22 mouse cellular contexts compared by ENCODE assay signal in the genomic region with DNA sequence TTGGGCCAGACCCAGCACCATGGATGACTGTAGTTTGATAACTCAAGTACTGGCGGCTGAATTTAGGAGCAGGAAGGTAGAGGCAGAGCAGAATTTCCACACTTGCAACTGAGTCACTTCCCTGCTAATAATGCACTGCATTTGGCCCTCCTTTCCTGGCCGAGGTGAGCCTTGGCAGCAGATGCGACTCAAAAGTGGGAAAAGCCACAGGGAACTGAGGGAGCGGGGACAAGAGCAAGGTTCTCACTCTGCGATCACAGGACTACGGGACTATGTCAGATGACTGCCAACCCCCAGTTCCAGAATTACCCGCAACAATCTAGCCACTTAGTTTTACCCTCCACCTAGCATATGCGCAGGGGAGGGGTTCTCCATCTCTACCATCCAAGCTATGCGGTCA. TPM values are rescaled to one million over a fixed set of nuclear protein-coding genes. Genes with fewer than 3 reads are reported as not detected.
DNase-seq lines count a peak whose midpoint lies in the region; ATAC-seq and TF ChIP-seq lines count a peak whose summit lies in the region.
"Had no signal": no experiment of that assay in that cellular context is flagged by ENCODE, and none has a peak within 500 bp of the region (broad histone marks: within the 10 kb centered on the region; RNA-seq: fewer than 3 reads in every experiment).

No protein-coding gene starts in this region.

- no peaks in the 10 kb centered on the region for H3K36me3 ChIP-seq in testis, adult 2 months (ENCODE audit: control insufficient read depth, insufficient read depth, low read length)
- H3K36me3 ChIP-seq in liver, embryonic 15.5 days (replicated peaks) = peaks cover 5% of the 10 kb centered on the region; the same call in 1 of the 2 replicates
- H3K36me3 ChIP-seq: embryonic facial prominence, embryonic 15.5 days; forebrain, embryonic 15.5 days; hindbrain, embryonic 15.5 days; limb, embryonic 15.5 days had no signal

- H3K27ac ChIP-seq in testis, adult 2 months (ENCODE audit: control insufficient read depth, insufficient read depth, low read depth, low read length) = no peak overlapping the region
- H3K27ac ChIP-seq in liver, embryonic 15.5 days (replicated peaks) = no peak overlapping the region
- H3K27ac ChIP-seq: embryonic facial prominence, embryonic 15.5 days; forebrain, embryonic 15.5 days; hindbrain, embryonic 15.5 days; limb, embryonic 15.5 days had no signal

- no peaks in the 10 kb centered on the region for H3K27me3 ChIP-seq in testis, adult 2 months (ENCODE audit: control insufficient read depth, insufficient read depth, low read length)
- peaks cover 20% of the 10 kb centered on the region for H3K27me3 ChIP-seq in liver, embryonic 15.5 days
- H3K27me3 ChIP-seq: embryonic facial prominence, embryonic 15.5 days; hindbrain, embryonic 15.5 days had no signal

- peak overlapping the region; percentile 80 for H3K4me3 ChIP-seq in testis, adult 2 months (ENCODE audit: control insufficient read depth, low read depth, low read length)
- H3K4me3 ChIP-seq in liver, embryonic 15.5 days (replicated peaks) = peak overlapping the region; percentile 64; the same call in 1 of the 2 replicates
- H3K4me3 ChIP-seq: embryonic facial prominence, embryonic 15.5 days; forebrain, embryonic 15.5 days; hindbrain, embryonic 15.5 days; limb, embryonic 15.5 days had no signal

- ATAC-seq in liver, embryonic 15.5 days (ENCODE audit: insufficient read depth) = no peak
- ATAC-seq: activated CD4-positive, CD25-positive, alpha-beta regulatory T cell, adult 4 months; forebrain, embryonic 15.5 days had no signal

- no peak for TF ChIP-seq CTCF in testis, adult 2 months (IDR thresholded peaks at IDR 0.05; ENCODE audit: control insufficient read depth, insufficient read depth, insufficient replicate concordance, low read depth, low read length)

- peak overlapping the region; percentile 87 for H3K4me2 ChIP-seq in liver, embryonic 15.5 days
- H3K4me2 ChIP-seq: embryonic facial prominence, embryonic 15.5 days; forebrain, embryonic 15.5 days; hindbrain, embryonic 15.5 days; limb, embryonic 15.5 days; midbrain, embryonic 11.5 days had no signal

- 71% methylated on average over 9 of the region's 9 CpGs for WGBS in liver, embryonic 15.5 days (ENCODE audit: insufficient replicate concordance)

- H3K4me1 ChIP-seq in testis, adult 2 months (ENCODE audit: control insufficient read depth, insufficient read depth, low read length) = peaks cover 5% of the 10 kb centered on the region
- H3K4me1 ChIP-seq in liver, embryonic 15.5 days (replicated peaks) = peaks cover 40% of the 10 kb centered on the region

- no peak for TF ChIP-seq POLR2A in testis, adult 2 months (IDR thresholded peaks at IDR 0.05; ENCODE audit: control insufficient read depth, low read depth, low read length)

- peak; percentile 27 to 32 for DNase-seq in cerebellum, postnatal 25 days
- no peak for DNase-seq in cerebellum, postnatal 4 days (ENCODE audit: low spot score in 2 of 2)
- no peak for DNase-seq in testis, postnatal 10 days (ENCODE audit: low spot score)
- DNase-seq in kidney, postnatal 4 days = no peak
- no peak for DNase-seq in thymus, postnatal 4 days
- DNase-seq in spleen, adult 12 weeks (ENCODE audit: low spot score) = no peak
- DNase-seq: adrenal gland, adult 8-10 months; cerebellum, postnatal 36 days; heart, postnatal 4 days; kidney, postnatal 25 days; left cerebral cortex, postnatal 4 days; lung, postnatal 10 days; thymus, adult 2 months had no signal

- no peaks in the 10 kb centered on the region for H3K9me3 ChIP-seq in liver, embryonic 15.5 days (replicated peaks)
- H3K9me3 ChIP-seq: embryonic facial prominence, embryonic 15.5 days; forebrain, embryonic 15.5 days; hindbrain, embryonic 15.5 days; limb, embryonic 15.5 days had no signal

- no peak overlapping the region for H3K9ac ChIP-seq in liver, embryonic 15.5 days
- H3K9ac ChIP-seq: embryonic facial prominence, embryonic 15.5 days; forebrain, embryonic 15.5 days; hindbrain, embryonic 15.5 days; limb, embryonic 15.5 days had no signal

RNA-seq across cellular contexts. Expression of a gene that starts 3.2 kb away (rescaled TPM):
- polyA plus RNA-seq in testis, adult 2 months (2012; rRNA removed) = 315 and 324 TPM in 2 replicates
- polyA plus RNA-seq in liver, embryonic 15.5 days (2015; fragmentation: Nextera tagmentation; extraction: Ambion mirVana) = 137 and 174 TPM in 2 replicates

RNA-seq across cellular contexts. Expression of a gene that starts 38.3 kb away (rescaled TPM):
- 2.6 and 3.3 TPM in 2 replicates for polyA plus RNA-seq in testis, adult 2 months (2012; rRNA removed)
- 8.3 and 9.7 TPM in 2 replicates for polyA plus RNA-seq in liver, embryonic 15.5 days (2015; fragmentation: Nextera tagmentation; extraction: Ambion mirVana)

RNA-seq across cellular contexts. Expression of a gene that starts 59.1 kb away (rescaled TPM):
- 0.11 TPM in 1 of 2 replicates, not detected in the other for polyA plus RNA-seq in testis, adult 2 months (2012; rRNA removed)
- 30.7 and 30.9 TPM in 2 replicates for polyA plus RNA-seq in liver, embryonic 15.5 days (2015; fragmentation: Nextera tagmentation; extraction: Ambion mirVana)
- polyA plus RNA-seq: activated CD4-positive, CD25-positive, alpha-beta regulatory T cell, adult 4 months; cerebellum, adult 2 months had no signal

Comparison
In these comparisons a context has a peak if more than half of its experiments do, and no peak if none do; other contexts are left out.
1. DNase-seq: peak in cerebellum, postnatal 25 days (2 of 2); none in cerebellum, postnatal 4 days (0 of 2), testis, postnatal 10 days (single experiment), kidney, postnatal 4 days (0 of 2), thymus, postnatal 4 days (single experiment) and spleen, adult 12 weeks (single experiment).
2. RNA of a gene that starts 59.1 kb away (polyA plus RNA-seq): 30.7 to 30.9 TPM in liver, embryonic 15.5 days; 0.11 TPM in testis, adult 2 months; every median in the first group is over 10 times any median in the second.